Mouse (Mus musculus) layer of hippocampus, adult 9-10 months (tissue): Measurements from ENCODE around the gene Fbxo4.

Experiments used
- DNase-seq: peaks from one replicate; pipeline ENCODE4 v3.0.0; 2022; ENCODE audit warnings: low spot score

Gene Fbxo4

GRCm38 (mm10) chr15:3978279-3978678 is 1.1 kb downstream of the Fbxo4 start:
- DNase-seq, result no peak

- DNase-seq, result no peak
These were observed 6.1 kb downstream of the Fbxo4 start for GRCm38 (mm10) chr15:3973300-3973699.

GRCm38 (mm10) chr15:3970193-3970592 is 9.2 kb downstream of the Fbxo4 start:
- DNase-seq, result no peak

DNA sequence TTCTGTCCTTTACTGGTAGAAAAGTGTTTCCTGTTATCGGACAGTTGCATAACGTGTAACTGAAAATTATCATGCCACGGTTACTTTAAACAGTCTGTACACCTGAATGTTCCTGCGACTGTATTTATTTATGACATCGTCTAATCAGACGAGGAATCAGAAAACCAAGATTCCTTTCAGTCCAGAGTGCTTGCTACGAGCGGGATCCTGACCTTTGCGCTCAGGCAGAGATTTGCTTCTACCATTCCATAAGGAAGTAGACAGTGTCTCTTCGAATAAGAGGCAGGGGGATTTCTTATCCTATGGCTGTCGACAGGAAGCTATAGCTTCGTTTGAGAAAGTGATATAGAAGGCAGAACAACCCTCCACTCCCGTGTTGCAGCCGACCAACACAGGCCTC is 9.6 kb downstream of the Fbxo4 start:
- DNase-seq, result no peak

DNA sequence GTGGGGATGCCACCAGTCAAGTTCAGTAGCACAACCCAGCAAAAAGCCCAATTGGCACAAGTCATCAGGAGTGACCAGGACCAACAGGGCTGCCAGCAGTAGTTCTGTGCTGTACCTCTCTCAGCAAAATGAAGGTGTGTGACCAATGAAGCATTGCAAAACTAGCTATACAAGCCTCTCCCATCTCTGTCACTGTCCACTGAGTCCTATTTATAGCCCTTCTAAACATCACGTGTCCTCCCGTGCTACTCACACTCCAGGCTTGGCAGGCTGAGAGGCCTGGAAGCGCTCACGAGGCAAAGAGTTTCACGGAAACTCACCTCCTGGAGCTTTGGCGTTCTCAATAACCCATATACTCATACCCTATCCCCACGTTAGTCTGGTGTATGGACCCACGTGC is 17.1 kb downstream of the Fbxo4 start:
- DNase-seq, result no peak

DNA sequence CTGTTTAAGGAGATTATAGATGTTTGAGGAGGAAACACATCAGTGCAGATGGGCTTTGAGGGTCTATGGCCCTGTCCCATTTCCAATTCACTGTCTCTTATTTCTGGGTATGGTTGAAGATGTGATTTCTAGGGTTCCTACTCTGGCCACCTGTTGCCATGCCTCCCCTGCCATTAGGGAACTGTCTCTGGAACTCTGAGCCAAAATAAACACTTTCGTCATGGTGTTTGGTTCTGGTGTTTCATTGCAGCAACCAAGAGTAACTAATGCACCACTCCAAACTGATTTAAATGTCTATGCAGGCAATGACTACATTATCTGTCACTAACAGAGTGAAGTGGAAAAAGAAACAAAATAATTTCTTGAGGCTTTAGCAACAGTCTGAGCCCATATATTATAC is 19.3 kb downstream of the Fbxo4 start:
- DNase-seq, result no peak

GRCm38 (mm10) chr15:3957982-3958381 is 21.4 kb downstream of the Fbxo4 start:
- DNase-seq, result peak; percentile 52

DNA sequence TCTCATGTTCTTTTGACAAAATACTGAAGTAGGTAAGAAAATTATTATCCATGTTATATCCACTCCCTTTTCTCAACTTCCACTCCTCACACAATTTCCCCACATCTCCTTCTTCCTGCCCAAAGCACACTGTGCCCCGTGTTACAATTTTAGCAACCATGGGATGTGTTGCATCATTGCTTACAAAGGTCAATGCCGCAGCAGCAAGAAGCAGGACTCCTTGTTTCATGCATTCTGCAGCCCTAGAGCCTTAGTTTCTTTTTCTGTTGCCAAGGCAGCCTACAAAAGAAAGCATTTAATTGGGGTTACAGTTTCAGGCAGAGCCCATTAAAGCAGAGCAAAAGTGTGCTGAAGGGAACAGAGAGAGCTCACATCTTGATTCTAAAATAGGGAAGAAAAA is 24.4 kb downstream of the Fbxo4 start:
- no peak for DNase-seq

GRCm38 (mm10) chr15:3938132-3938531 is 41.2 kb downstream of the Fbxo4 start:
- no peak for DNase-seq

DNA sequence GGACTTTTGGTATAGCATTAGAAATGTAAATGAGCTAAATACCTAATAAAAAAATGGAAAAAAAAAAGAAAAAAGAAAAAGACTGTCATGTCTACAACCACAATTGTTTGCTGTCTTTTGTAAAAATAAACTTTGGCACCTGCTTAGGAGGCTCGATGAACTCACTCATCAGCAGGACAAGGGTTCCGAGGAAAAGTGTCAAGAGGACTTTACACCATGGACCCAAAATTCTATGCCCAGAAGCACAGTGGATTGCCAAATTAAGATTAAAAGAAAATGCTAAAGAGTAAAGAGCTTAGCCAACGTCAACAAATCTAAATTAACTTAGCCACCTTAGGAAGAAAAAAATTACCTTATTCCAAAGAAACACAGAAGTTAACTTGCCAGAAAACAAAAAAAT is 43.3 kb downstream of the Fbxo4 start:
- DNase-seq, result no peak

DNA sequence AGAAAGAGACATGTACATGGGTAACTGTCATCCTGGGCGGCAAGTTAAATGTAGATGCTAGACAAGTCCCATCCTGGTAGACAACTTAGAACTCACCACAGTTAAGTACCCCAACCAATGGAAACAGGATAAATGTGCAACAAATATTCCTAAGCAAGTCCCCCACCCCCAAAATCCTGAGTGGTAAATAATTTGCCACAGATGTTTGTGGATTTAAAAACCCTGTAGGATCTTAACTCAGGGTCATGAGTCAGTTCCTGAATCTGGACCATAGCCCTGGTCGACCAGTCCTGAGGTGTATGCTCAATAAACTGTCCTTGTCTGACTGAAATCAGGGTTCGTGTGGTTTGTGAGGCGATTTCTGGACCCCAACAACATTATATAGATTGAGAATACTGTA is 45.9 kb downstream of the Fbxo4 start:
- DNase-seq, result no peak

GRCm38 (mm10) chr15:3931931-3932330 is 47.4 kb downstream of the Fbxo4 start:
- no peak for DNase-seq
